Mouse (Mus musculus): ENCODE measurements around the gene Rex1bd. TPM values are rescaled to one million over a fixed set of nuclear protein-coding genes. Genes with fewer than 3 reads are reported as not detected.

Gene Rex1bd
- 201 and 206 TPM in 2 replicates for polyA plus RNA-seq (2012; rRNA removed)

DNA sequence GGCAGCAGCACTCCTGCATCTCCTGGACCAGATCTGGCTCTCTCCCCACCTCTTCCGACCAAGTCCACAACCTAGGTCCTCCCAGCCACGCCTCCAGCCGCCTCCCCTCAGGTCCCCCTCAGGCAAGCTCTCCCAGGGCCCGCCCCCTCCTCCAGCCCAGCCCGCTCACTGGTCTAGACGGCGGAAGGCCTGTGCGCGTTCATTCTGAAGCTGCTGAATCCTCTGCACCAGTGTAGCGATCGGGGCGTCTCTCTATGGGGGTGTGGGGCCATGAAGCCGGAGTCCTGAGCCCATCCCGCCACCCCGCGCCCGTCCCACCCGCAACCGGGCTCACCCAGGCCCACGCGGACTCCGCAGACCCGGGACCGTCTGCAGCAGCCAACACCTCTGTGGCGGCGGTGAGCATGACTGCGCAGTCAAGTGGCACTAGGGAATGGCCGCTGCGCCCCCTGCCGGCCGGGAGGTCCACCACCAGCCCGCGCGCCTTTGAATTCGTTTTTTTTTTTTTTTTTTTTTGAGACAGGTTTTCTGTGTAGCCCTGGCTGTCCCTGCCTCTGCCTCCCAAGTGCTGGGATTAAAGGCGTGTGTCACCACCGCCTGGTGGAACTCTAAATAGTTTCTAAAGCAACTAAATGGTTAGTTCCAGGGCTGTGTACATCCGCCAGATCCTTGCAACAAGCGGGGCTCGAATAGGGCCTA is at the start of gene Rex1bd:
TSS of gene Rex1bd (minus strand) at position 425 of the 699 bp plus-strand sequence.
- Histone ChIP-seq H3K4me3 (ENCODE audit: insufficient read depth, low read length) (peak within 1 kb of the TSS; percentile 78), H3K4me1 (ENCODE audit: control insufficient read depth, insufficient read depth, low read length) (peaks cover 6% of the 10 kb centered on the region), H3K27ac (ENCODE audit: insufficient read depth, low read length) (no peak within 1 kb of the TSS)
- peak; percentile 53 for TF ChIP-seq CTCF (IDR thresholded peaks at IDR 0.05; ENCODE audit: extremely low read depth, insufficient read depth, low read length)
- peak; percentile 43 for TF ChIP-seq POLR2A (IDR thresholded peaks at IDR 0.05; ENCODE audit: extremely low read depth, insufficient read depth, low read length)

GRCm38 (mm10) chr8:70555079-70555747 is 48.7 kb upstream of the Rex1bd start:
- H3K4me3 ChIP-seq (ENCODE audit: insufficient read depth, low read length), result no peak overlapping the region
- no peak overlapping the region for H3K27ac ChIP-seq (ENCODE audit: insufficient read depth, low read length)
- no peak for TF ChIP-seq CTCF (IDR thresholded peaks at IDR 0.05; ENCODE audit: extremely low read depth, insufficient read depth, low read length)
- peaks cover 25% of the 10 kb centered on the region for H3K4me1 ChIP-seq (ENCODE audit: control insufficient read depth, insufficient read depth, low read length)

DNA sequence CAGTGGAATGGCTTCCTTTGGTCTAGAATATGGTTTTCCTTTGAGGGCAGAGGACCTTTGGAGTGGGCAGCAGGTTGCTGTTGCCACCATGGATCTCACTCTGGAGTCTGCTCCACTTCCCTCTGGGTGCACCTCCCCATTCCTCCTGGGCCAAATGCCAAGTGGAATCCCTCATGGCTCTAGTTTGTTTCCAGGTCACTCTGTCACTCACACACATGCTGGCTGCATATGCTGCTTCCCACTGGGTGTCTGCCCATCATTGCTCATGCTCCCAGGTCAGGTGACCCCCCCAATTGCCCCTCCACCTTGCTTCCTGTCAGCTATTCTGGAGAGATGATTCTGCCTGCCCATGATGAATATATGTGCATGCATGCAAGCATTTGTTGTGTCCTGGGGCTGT is 47.2 kb upstream of the Rex1bd start:
- Histone ChIP-seq H3K27ac (ENCODE audit: insufficient read depth, low read length) (no peak overlapping the region), H3K4me3 (ENCODE audit: insufficient read depth, low read length) (no peak overlapping the region), H3K4me1 (ENCODE audit: control insufficient read depth, insufficient read depth, low read length) (peaks cover 21% of the 10 kb centered on the region)
- TF ChIP-seq CTCF (IDR thresholded peaks at IDR 0.05; ENCODE audit: extremely low read depth, insufficient read depth, low read length), result no peak

DNA sequence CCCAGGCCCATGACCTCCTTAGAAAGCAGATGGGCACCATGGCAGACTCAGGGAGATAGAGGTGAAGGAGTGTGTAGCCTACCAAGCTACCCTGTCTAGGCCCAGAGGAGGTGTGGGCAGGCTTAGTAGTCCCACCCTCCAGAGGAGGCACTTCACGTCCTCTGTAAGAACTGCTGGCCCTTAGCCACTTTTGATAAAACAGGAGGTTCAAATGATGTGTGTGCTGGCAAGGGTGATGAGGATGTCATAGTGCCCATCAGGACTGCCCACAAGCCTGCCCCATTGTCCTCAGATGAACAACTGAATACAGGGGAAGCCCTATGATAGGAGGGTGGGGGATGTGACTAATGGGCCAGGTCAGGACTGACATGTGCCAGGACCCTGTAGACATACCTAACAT is 46.3 kb upstream of the Rex1bd start:
- Histone ChIP-seq H3K4me1 (ENCODE audit: control insufficient read depth, insufficient read depth, low read length) (peaks cover 20% of the 10 kb centered on the region), H3K27ac (ENCODE audit: insufficient read depth, low read length) (0 out of 2 replicates have a peak overlapping the region, but pooled peaks have one; percentile 15), H3K4me3 (ENCODE audit: insufficient read depth, low read length) (no peak overlapping the region)
- TF ChIP-seq POLR2A (IDR thresholded peaks at IDR 0.05; ENCODE audit: extremely low read depth, insufficient read depth, low read length) (no peak), CTCF (IDR thresholded peaks at IDR 0.05; ENCODE audit: extremely low read depth, insufficient read depth, low read length) (no peak)

DNA sequence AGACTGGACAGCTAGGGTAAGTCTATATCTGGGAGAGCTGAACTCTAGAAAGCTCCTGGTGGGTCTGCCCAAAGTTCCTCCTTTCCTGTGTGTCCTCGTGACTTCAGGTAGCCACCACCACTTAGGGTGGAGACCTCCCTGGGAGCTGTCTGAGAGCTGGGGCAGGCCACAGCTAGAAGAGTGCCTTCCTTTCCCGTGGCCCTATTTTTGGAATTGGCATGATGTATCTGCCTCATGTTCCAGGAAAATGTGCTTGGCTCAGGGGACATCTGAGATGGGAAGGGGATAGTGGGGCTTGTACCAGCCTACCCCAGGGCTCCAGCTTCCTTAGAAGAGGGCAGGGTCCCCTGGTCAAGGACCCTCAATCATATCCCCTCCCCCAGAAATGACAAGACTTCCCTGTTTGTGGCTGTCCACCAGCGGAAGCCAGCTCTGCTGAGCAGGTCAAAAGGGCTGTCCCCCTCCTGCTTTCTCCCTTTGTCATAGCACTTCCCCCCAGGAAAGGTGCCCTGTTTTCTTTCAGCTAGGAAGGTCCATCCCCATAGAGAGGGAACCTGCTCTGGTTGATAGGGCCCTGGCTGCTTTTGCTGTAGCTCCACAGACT is 45.1 kb upstream of the Rex1bd start:
- TF ChIP-seq CTCF (IDR thresholded peaks at IDR 0.05; ENCODE audit: extremely low read depth, insufficient read depth, low read length) (no peak), POLR2A (IDR thresholded peaks at IDR 0.05; ENCODE audit: extremely low read depth, insufficient read depth, low read length) (no peak)
- peaks cover 20% of the 10 kb centered on the region for H3K4me1 ChIP-seq (ENCODE audit: control insufficient read depth, insufficient read depth, low read length)
- no peak overlapping the region for H3K4me3 ChIP-seq (ENCODE audit: insufficient read depth, low read length)
- peak overlapping the region; percentile 11; the same call in 1 of the 2 replicates for H3K27ac ChIP-seq (ENCODE audit: insufficient read depth, low read length)

- no peak for TF ChIP-seq CTCF (IDR thresholded peaks at IDR 0.05; ENCODE audit: extremely low read depth, insufficient read depth, low read length)
- no peak for TF ChIP-seq POLR2A (IDR thresholded peaks at IDR 0.05; ENCODE audit: extremely low read depth, insufficient read depth, low read length)
- no peak overlapping the region for H3K27ac ChIP-seq (ENCODE audit: insufficient read depth, low read length)
- peaks cover 24% of the 10 kb centered on the region for H3K4me1 ChIP-seq (ENCODE audit: control insufficient read depth, insufficient read depth, low read length)
- H3K4me3 ChIP-seq (ENCODE audit: insufficient read depth, low read length), result no peak overlapping the region
Observed at GRCm38 (mm10) chr8:70549412-70550184, 43.0 kb upstream of the Rex1bd start.

DNA sequence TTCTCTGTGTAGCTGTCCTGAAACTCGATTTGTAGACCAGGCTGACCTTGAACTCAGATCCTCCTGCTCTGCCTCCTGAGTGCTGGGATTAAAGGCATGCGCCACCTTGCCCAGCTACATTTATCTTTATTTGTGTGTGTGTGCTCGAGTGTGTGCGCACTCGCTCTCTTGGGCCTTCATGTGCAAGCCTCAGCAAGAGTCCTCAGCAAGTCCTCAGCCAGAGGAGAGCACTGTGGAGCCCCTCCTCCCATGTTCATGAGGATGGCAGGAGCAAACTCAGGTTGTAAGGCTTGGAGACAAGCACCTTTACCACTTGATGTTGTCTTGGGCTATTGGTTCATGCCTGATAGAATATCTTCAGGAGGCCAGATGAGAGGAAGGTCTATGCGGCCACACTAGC is 41.2 kb upstream of the Rex1bd start:
- Histone ChIP-seq H3K27ac (ENCODE audit: insufficient read depth, low read length) (no peak overlapping the region), H3K4me1 (ENCODE audit: control insufficient read depth, insufficient read depth, low read length) (peaks cover 18% of the 10 kb centered on the region), H3K4me3 (ENCODE audit: insufficient read depth, low read length) (no peak overlapping the region)
- no peak for TF ChIP-seq POLR2A (IDR thresholded peaks at IDR 0.05; ENCODE audit: extremely low read depth, insufficient read depth, low read length)
- TF ChIP-seq CTCF (IDR thresholded peaks at IDR 0.05; ENCODE audit: extremely low read depth, insufficient read depth, low read length), result no peak

DNA sequence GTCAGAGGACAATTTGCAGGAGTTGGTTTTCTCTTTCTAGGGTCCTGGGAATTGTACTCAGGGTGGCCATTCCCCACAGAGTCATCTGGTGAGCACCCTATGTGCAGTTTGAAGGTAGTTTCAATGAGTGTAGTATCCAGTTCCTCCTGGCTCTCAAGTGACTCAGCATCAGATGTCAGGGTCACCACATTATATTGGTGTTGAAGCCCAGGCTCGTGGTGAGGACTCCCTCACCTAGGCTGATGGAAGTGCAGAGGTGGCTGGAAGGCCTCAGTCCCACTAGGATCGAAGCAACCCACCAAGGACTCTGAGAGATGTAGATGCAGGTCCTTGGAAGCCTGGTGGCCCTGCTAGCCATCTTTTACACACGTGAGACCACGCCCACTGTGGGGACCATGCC is 39.9 kb upstream of the Rex1bd start:
- Histone ChIP-seq H3K27ac (ENCODE audit: insufficient read depth, low read length) (no peak overlapping the region), H3K4me3 (ENCODE audit: insufficient read depth, low read length) (no peak overlapping the region), H3K4me1 (ENCODE audit: control insufficient read depth, insufficient read depth, low read length) (peaks cover 12% of the 10 kb centered on the region; the same call in 1 of the 2 replicates)
- TF ChIP-seq POLR2A (IDR thresholded peaks at IDR 0.05; ENCODE audit: extremely low read depth, insufficient read depth, low read length) (no peak), CTCF (IDR thresholded peaks at IDR 0.05; ENCODE audit: extremely low read depth, insufficient read depth, low read length) (no peak)

DNA sequence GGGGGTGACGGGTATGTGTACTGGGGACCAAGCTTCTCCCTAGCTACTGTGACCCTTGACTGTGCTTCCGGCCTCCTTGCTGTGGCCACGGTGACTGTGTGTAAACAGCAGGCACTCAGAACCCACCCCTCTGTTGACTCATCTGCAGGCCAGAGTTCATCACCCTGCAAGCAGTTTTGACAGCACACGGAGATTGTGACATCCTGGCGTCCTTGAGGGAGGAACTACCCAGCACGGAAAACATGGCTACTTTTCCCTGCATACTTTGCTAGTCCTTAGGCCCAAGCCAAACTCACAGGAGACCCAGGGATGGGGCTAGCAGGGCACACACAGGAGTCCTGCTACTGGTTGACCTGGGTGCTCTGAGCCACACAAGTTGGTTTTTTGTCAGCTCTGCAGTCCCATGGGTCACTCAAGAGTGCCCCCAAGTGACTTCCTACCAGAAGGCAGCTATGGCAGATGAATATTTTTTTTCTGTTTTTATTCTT is 37.7 kb upstream of the Rex1bd start:
- no peak overlapping the region for H3K27ac ChIP-seq (ENCODE audit: insufficient read depth, low read length)
- TF ChIP-seq CTCF (IDR thresholded peaks at IDR 0.05; ENCODE audit: extremely low read depth, insufficient read depth, low read length), result peak; percentile 45; the same call in 1 of the 2 replicates
- no peak for TF ChIP-seq POLR2A (IDR thresholded peaks at IDR 0.05; ENCODE audit: extremely low read depth, insufficient read depth, low read length)
- H3K4me1 ChIP-seq (ENCODE audit: control insufficient read depth, insufficient read depth, low read length), result peaks cover 8% of the 10 kb centered on the region; the same call in 1 of the 2 replicates
- H3K4me3 ChIP-seq (ENCODE audit: insufficient read depth, low read length), result no peak overlapping the region
